Mouse (Mus musculus) embryonic facial prominence, embryonic 14.5 days (tissue): ENCODE data around the gene Camta1. TPM values are rescaled to one million over a fixed set of nuclear protein-coding genes. Genes with fewer than 3 reads are reported as not detected.

Experiments used
- ATAC-seq: fragments of 200-750 bp; cut with Nextera tagmentation; 2 replicates; pipeline ENCODE4 v1.8.0; 2017; ENCODE audit warnings: low read depth, moderate number of reproducible peaks, moderate TSS enrichment
- DNase-seq: peaks from one replicate; pipeline ENCODE4 v3.0.0-alpha.2; 2015; ENCODE audit warnings: low spot score
- H3K27ac ChIP-seq: fragments of 300-500 bp; sonication (generic); replicated peaks from 2 replicates; pipeline ENCODE4 v1.5.1; 2014; ENCODE audit warnings: low read depth, mild to moderate bottlenecking, low read length, moderate library complexity
- H3K27me3 ChIP-seq: fragments of 300-500 bp; sonication (generic); replicated peaks from 2 replicates; pipeline ENCODE4 v1.6.1; 2014; ENCODE audit warnings: low read length; ENCODE audit not compliant: control insufficient read depth, insufficient read depth
- H3K36me3 ChIP-seq: fragments of 300-500 bp; sonication (generic); 2 replicates; pipeline ENCODE4 v1.6.1; 2014; ENCODE audit warnings: low read length, mixed read lengths; ENCODE audit not compliant: control insufficient read depth, insufficient read depth
- H3K4me1 ChIP-seq: fragments of 300-500 bp; sonication (generic); 2 replicates; pipeline ENCODE4 v1.6.1; 2014; ENCODE audit warnings: antibody characterized with exemption, low read length; ENCODE audit not compliant: control insufficient read depth, insufficient read depth
- H3K4me2 ChIP-seq: fragments of 300-500 bp; sonication (generic); 2 replicates; pipeline ENCODE4 v1.6.1; 2014; ENCODE audit warnings: low read depth, mild to moderate bottlenecking, low read length, moderate library complexity, mixed read lengths
- H3K4me3 ChIP-seq: fragments of 300-500 bp; sonication (generic); 2 replicates; pipeline ENCODE4 v1.5.1; 2014; ENCODE audit warnings: low read depth, mild to moderate bottlenecking, low read length
- H3K9ac ChIP-seq: fragments of 300-500 bp; sonication (generic); 2 replicates; pipeline ENCODE4 v1.6.1; 2014; ENCODE audit warnings: low read depth, mild to moderate bottlenecking, low read length, moderate library complexity, mixed read lengths
- H3K9me3 ChIP-seq: fragments of 300-500 bp; sonication (generic); 2 replicates; pipeline ENCODE4 v1.6.1; 2016; ENCODE audit warnings: low read length; ENCODE audit not compliant: control insufficient read depth
- WGBS: fragments of 180-500 bp; shearing (Covaris S2); extraction: QIAGEN DNeasy Blood & Tissue Kit; methylation state at CpG from one replicate; pipeline ENCODE4 v1.1.7; 2014; 5-methylcytosine and 5-hydroxymethylcytosine counted together
- polyA plus RNA-seq: library from polyadenylated mRNA; unstranded; fragments of >200 nt; fragmentation: Nextera tagmentation; extraction: Ambion mirVana; gene quantifications from 2 replicates; pipeline ENCODE4 v1.2.1, GENCODE M21; 2014

Gene Camta1
- polyA plus RNA-seq, 1 experiment from 2014 or later = 77.3 TPM

- H3K9me3 ChIP-seq = no peaks in the 10 kb centered on the region
- 54% methylated on average over 8 of the region's 8 CpGs for WGBS
- no peak overlapping the region for H3K4me2 ChIP-seq
- no peak overlapping the region for H3K4me3 ChIP-seq
- no peak overlapping the region for H3K27ac ChIP-seq
- H3K36me3 ChIP-seq = peaks cover 40% of the 10 kb centered on the region
- ATAC-seq = no peak
- H3K9ac ChIP-seq = no peak overlapping the region; the same call in 1 of the 2 replicates
- no peaks in the 10 kb centered on the region for H3K27me3 ChIP-seq
- no peak for DNase-seq
- H3K4me1 ChIP-seq = 0 out of 2 replicates have a peak, but pooled peaks cover 3% of the 10 kb centered on the region
Measured at GRCm38 (mm10) chr4:150894718-150895501, 966.8 kb downstream of the Camta1 start.

- Histone ChIP-seq H3K4me2 (no peak overlapping the region), H3K9me3 (no peaks in the 10 kb centered on the region), H3K27ac (no peak overlapping the region), H3K9ac (no peak overlapping the region), H3K4me3 (no peak overlapping the region), H3K36me3 (peaks cover 6% of the 10 kb centered on the region), H3K27me3 (no peaks in the 10 kb centered on the region), H3K4me1 (peaks cover 6% of the 10 kb centered on the region; the same call in 1 of the 2 replicates)
- DNase-seq (no peak), ATAC-seq (no peak)
- WGBS = 66% methylated on average over 5 of the region's 5 CpGs
Measured at GRCm38 (mm10) chr4:150891308-150891707, 970.4 kb downstream of the Camta1 start.

- H3K36me3 ChIP-seq = no peaks in the 10 kb centered on the region
- no peak for ATAC-seq
- no peak overlapping the region for H3K4me3 ChIP-seq
- H3K4me2 ChIP-seq = peak overlapping the region; percentile 27; the same call in 1 of the 2 replicates
- no peak overlapping the region for H3K9ac ChIP-seq
- H3K27ac ChIP-seq = peak overlapping the region; percentile 17; the same call in 1 of the 2 replicates
- 41% methylated on average over 13 of the region's 13 CpGs for WGBS
- peak; percentile 69 for DNase-seq
- H3K9me3 ChIP-seq = no peaks in the 10 kb centered on the region
- H3K4me1 ChIP-seq = peaks cover 6% of the 10 kb centered on the region; the same call in 1 of the 2 replicates
- no peaks in the 10 kb centered on the region for H3K27me3 ChIP-seq
Measured at GRCm38 (mm10) chr4:150889955-150890315, 971.7 kb downstream of the Camta1 start.

GRCm38 (mm10) chr4:150889273-150889954 is 972.3 kb downstream of the Camta1 start:
- Histone ChIP-seq H3K9me3 (no peaks in the 10 kb centered on the region), H3K27me3 (no peaks in the 10 kb centered on the region), H3K36me3 (no peaks in the 10 kb centered on the region), H3K4me1 (peaks cover 6% of the 10 kb centered on the region; the same call in 1 of the 2 replicates), H3K4me2 (peak overlapping the region; percentile 27; the same call in 1 of the 2 replicates), H3K4me3 (no peak overlapping the region), H3K27ac (peak overlapping the region; percentile 17; the same call in 1 of the 2 replicates), H3K9ac (no peak overlapping the region)
- DNase-seq (no peak), ATAC-seq (no peak)
- WGBS = 35% methylated on average over 20 of the region's 20 CpGs

- 53% methylated on average over 4 of the region's 4 CpGs for WGBS
- no peaks in the 10 kb centered on the region for H3K27me3 ChIP-seq
- ATAC-seq (0 out of 2 replicates have a peak, but pooled peaks have one; percentile 17), DNase-seq (peak; percentile 19)
- H3K4me3 ChIP-seq = no peak overlapping the region
- H3K9me3 ChIP-seq = no peaks in the 10 kb centered on the region
- H3K27ac ChIP-seq = no peak overlapping the region
- H3K4me2 ChIP-seq = no peak overlapping the region
- H3K9ac ChIP-seq = no peak overlapping the region
- H3K4me1 ChIP-seq = peaks cover 6% of the 10 kb centered on the region; the same call in 1 of the 2 replicates
- H3K36me3 ChIP-seq = no peaks in the 10 kb centered on the region
Measured at GRCm38 (mm10) chr4:150888492-150888891, 973.2 kb downstream of the Camta1 start.

GRCm38 (mm10) chr4:150887903-150888302 is 973.8 kb downstream of the Camta1 start:
- Histone ChIP-seq H3K27ac (no peak overlapping the region), H3K4me2 (no peak overlapping the region), H3K9ac (no peak overlapping the region), H3K4me3 (no peak overlapping the region), H3K36me3 (no peaks in the 10 kb centered on the region), H3K4me1 (peaks cover 6% of the 10 kb centered on the region; the same call in 1 of the 2 replicates), H3K9me3 (no peaks in the 10 kb centered on the region), H3K27me3 (no peaks in the 10 kb centered on the region)
- WGBS = 68% methylated on average over 5 of the region's 5 CpGs
- DNase-seq (no peak), ATAC-seq (no peak)

GRCm38 (mm10) chr4:150882632-150883031 is 979.0 kb downstream of the Camta1 start:
- Histone ChIP-seq H3K4me3 (no peak overlapping the region), H3K9ac (no peak overlapping the region), H3K9me3 (peaks cover 27% of the 10 kb centered on the region), H3K27me3 (no peaks in the 10 kb centered on the region), H3K4me2 (no peak overlapping the region), H3K4me1 (no peaks in the 10 kb centered on the region), H3K27ac (no peak overlapping the region), H3K36me3 (no peaks in the 10 kb centered on the region)
- ATAC-seq (no peak), DNase-seq (no peak)
- 84% methylated on average over 5 of the region's 5 CpGs for WGBS

- ATAC-seq = no peak
Measured at GRCm38 (mm10) chr4:150880364-150880763, 981.3 kb downstream of the Camta1 start.

More at GRCm38 (mm10) chr4:150880364-150880763, 981.3 kb downstream of the Camta1 start:
- peaks cover 27% of the 10 kb centered on the region for H3K9me3 ChIP-seq
- H3K4me1 ChIP-seq = no peaks in the 10 kb centered on the region
- H3K4me2 ChIP-seq = no peak overlapping the region
- H3K4me3 ChIP-seq = no peak overlapping the region
- WGBS = 87% methylated on average over 5 of the region's 5 CpGs
- H3K9ac ChIP-seq = no peak overlapping the region
- H3K27ac ChIP-seq = no peak overlapping the region
- no peaks in the 10 kb centered on the region for H3K36me3 ChIP-seq
- DNase-seq = no peak
- no peaks in the 10 kb centered on the region for H3K27me3 ChIP-seq
